Mouse (Mus musculus) forebrain, embryonic 16.5 days (tissue): ENCODE measurements around the gene Cma1. TPM values are rescaled to one million over a fixed set of nuclear protein-coding genes. Genes with fewer than 3 reads are reported as not detected.

Source experiments
- ATAC-seq: fragments of 200-750 bp; cut with Nextera tagmentation; 2 replicates; pipeline ENCODE4 v1.8.0; 2017; ENCODE audit warnings: mild to moderate bottlenecking, moderate library complexity
- H3K27ac ChIP-seq: fragments of 300-500 bp; sonication (generic); 2 replicates; pipeline ENCODE4 v1.5.1; 2014; ENCODE audit warnings: low read length, control low read depth
- H3K27me3 ChIP-seq: fragments of 300-500 bp; sonication (generic); replicated peaks from 2 replicates; pipeline ENCODE4 v1.6.1; 2014; ENCODE audit warnings: low read length; ENCODE audit not compliant: control insufficient read depth, insufficient read depth
- H3K36me3 ChIP-seq: fragments of 300-500 bp; sonication (generic); 2 replicates; pipeline ENCODE4 v1.6.1; 2014; ENCODE audit not compliant: control insufficient read depth, insufficient read depth
- H3K4me1 ChIP-seq: fragments of 300-500 bp; sonication (generic); replicated peaks from 2 replicates; pipeline ENCODE4 v1.6.1; 2014; ENCODE audit warnings: low read length; ENCODE audit not compliant: control insufficient read depth, insufficient read depth
- H3K4me2 ChIP-seq: fragments of 300-500 bp; sonication (generic); 2 replicates; pipeline ENCODE4 v1.6.1; 2014; ENCODE audit warnings: mild to moderate bottlenecking, low read length, control low read depth
- H3K4me3 ChIP-seq: fragments of 300-500 bp; sonication (generic); replicated peaks from 2 replicates; pipeline ENCODE4 v1.5.1; 2014; ENCODE audit warnings: mild to moderate bottlenecking, low read length, control low read depth
- H3K9ac ChIP-seq: fragments of 300-500 bp; sonication (generic); replicated peaks from 2 replicates; pipeline ENCODE4 v1.6.1; 2014; ENCODE audit warnings: low read depth, low read length, control low read depth
- H3K9me3 ChIP-seq: fragments of 300-500 bp; sonication (generic); 2 replicates; pipeline ENCODE4 v1.6.1; 2016; ENCODE audit warnings: low read length; ENCODE audit not compliant: control insufficient read depth
- WGBS: fragments of 180-500 bp; shearing (Covaris S2); extraction: QIAGEN DNeasy Blood & Tissue Kit; methylation state at CpG from one replicate; pipeline ENCODE4 v1.1.7; 2014; 5-methylcytosine and 5-hydroxymethylcytosine counted together
- polyA plus RNA-seq: library from polyadenylated mRNA; unstranded; fragments of >200 nt; fragmentation: Nextera tagmentation; extraction: Ambion mirVana; gene quantifications from 2 replicates; pipeline ENCODE4 v1.2.1, GENCODE M21; 2015

The Cma1 gene
- polyA plus RNA-seq, 1 experiment from 2014 or later: 0.27 TPM

DNA sequence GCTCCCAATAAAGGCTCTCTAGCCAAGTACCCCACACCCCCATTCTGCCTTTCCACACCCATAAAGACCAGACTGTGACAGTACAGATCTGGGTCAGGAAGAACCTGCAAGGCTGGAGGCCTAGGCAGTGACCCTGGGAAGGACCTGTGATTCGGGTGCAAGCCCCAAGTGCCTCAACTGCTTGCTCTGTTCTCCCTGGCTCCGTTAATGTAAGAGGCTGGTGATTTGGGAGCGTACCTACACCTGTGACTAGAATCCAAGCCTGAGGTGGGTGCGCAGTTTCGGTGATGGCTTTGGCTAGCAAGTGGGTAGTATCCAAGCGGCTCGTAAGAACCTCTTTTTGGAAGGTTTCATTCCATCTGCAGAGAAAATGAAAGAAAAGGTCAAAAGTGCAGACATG is 45.5 kb downstream of the Cma1 start:
- H3K4me2 ChIP-seq: no peak overlapping the region
- H3K27me3 ChIP-seq: no peaks in the 10 kb centered on the region
- no peak overlapping the region for H3K4me3 ChIP-seq
- no peak overlapping the region for H3K9ac ChIP-seq
- no peaks in the 10 kb centered on the region for H3K9me3 ChIP-seq
- ATAC-seq: no peak
- H3K27ac ChIP-seq: no peak overlapping the region
- 93% methylated on average over 7 of the region's 7 CpGs for WGBS
- peaks cover 4% of the 10 kb centered on the region; the same call in 1 of the 2 replicates for H3K36me3 ChIP-seq
- peaks cover 16% of the 10 kb centered on the region for H3K4me1 ChIP-seq

DNA sequence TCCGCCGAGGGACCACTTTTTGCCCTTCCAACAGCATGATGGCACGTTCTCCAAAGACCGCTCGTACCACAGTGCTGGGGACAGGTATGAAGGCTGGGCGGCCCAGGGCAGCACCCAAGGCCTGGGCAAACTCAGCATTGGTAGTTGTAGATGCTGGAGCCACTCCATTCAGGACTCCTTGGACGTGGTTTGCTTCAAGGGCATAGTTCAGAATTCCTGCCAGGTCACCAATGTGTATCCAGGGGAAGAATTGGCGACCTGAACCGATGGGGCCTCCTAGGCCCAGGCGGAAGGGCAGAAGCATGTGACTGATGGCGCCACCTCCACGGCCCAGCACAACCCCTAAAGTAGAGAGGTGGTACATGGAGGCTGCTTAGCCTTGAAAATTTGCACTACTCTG is 46.8 kb downstream of the Cma1 start:
- H3K36me3 ChIP-seq: peaks cover 4% of the 10 kb centered on the region; the same call in 1 of the 2 replicates
- H3K27ac ChIP-seq: no peak overlapping the region
- no peaks in the 10 kb centered on the region for H3K27me3 ChIP-seq
- no peak overlapping the region for H3K4me3 ChIP-seq
- ATAC-seq: no peak
- H3K4me1 ChIP-seq: peaks cover 16% of the 10 kb centered on the region
- H3K4me2 ChIP-seq: no peak overlapping the region
- no peaks in the 10 kb centered on the region for H3K9me3 ChIP-seq
- WGBS: 95% methylated on average over 12 of the region's 12 CpGs
- no peak overlapping the region for H3K9ac ChIP-seq

Other genes with a start within 250 kb of the Cma1 start
- gene Tgm1, start 230.7 kb downstream of the Cma1 start, polyA plus RNA-seq: 0.26 and 0.28 TPM in 2 replicates
- gene Rabggta, start 222.4 kb downstream of the Cma1 start, polyA plus RNA-seq: 52.6 and 53.3 TPM in 2 replicates
- gene Dhrs1, start 199.0 kb downstream of the Cma1 start, polyA plus RNA-seq: 81.9 and 83.5 TPM in 2 replicates
- gene Nop9, start 199.0 kb downstream of the Cma1 start, polyA plus RNA-seq: 36.4 and 46.0 TPM in 2 replicates
- gene Cideb, start 186.2 kb downstream of the Cma1 start, polyA plus RNA-seq: 0.21 TPM in 1 of 2 replicates, not detected in the other
- 0.21 and 0.38 TPM in 2 replicates for gene Ltb4r2, start 183.2 kb downstream of the Cma1 start, polyA plus RNA-seq
- gene Ltb4r1, start 178.7 kb downstream of the Cma1 start, polyA plus RNA-seq: 0.24 and 0.25 TPM in 2 replicates
- 3.2 and 3.7 TPM in 2 replicates for gene Adcy4, start 160.6 kb downstream of the Cma1 start, polyA plus RNA-seq
- 2.7 and 3.2 TPM in 2 replicates for gene Ripk3, start 155.8 kb downstream of the Cma1 start, polyA plus RNA-seq
- 11.7 and 12.3 TPM in 2 replicates for gene Nfatc4, start 121.5 kb downstream of the Cma1 start, polyA plus RNA-seq
- 11.3 and 13.2 TPM in 2 replicates for gene Nynrin, start 90.7 kb downstream of the Cma1 start, polyA plus RNA-seq
- 0.14 and 0.21 TPM in 2 replicates for gene Cbln3, start 60.3 kb downstream of the Cma1 start, polyA plus RNA-seq
- 10.3 and 11.1 TPM in 2 replicates for gene Khnyn, start 59.7 kb downstream of the Cma1 start, polyA plus RNA-seq
- gene Sdr39u1, start 44.4 kb downstream of the Cma1 start, polyA plus RNA-seq: 102 and 128 TPM in 2 replicates
- gene Cma2, start 6.3 kb upstream of the Cma1 start, polyA plus RNA-seq: not detected in 2 replicates
- not detected in 2 replicates for gene Mcpt1, start 73.3 kb upstream of the Cma1 start, polyA plus RNA-seq
- gene Mcpt9, start 85.8 kb upstream of the Cma1 start, polyA plus RNA-seq: not detected in 2 replicates
- gene Mcpt2, start 97.4 kb upstream of the Cma1 start, polyA plus RNA-seq: not detected in 2 replicates
- gene Mcpt4, start 117.6 kb upstream of the Cma1 start, polyA plus RNA-seq: not detected in 2 replicates
- not detected in 2 replicates for gene Mcpt8, start 140.6 kb upstream of the Cma1 start, polyA plus RNA-seq
- not detected in 2 replicates for gene Ctsg, start 157.9 kb upstream of the Cma1 start, polyA plus RNA-seq
- gene Gzme, start 175.9 kb upstream of the Cma1 start, polyA plus RNA-seq: not detected in 2 replicates
- not detected in 2 replicates for gene Gzmd, start 187.9 kb upstream of the Cma1 start, polyA plus RNA-seq
- gene Gzmg, start 214.9 kb upstream of the Cma1 start, polyA plus RNA-seq: not detected in 2 replicates
- not detected in 2 replicates for gene Gzmn, start 229.9 kb upstream of the Cma1 start, polyA plus RNA-seq